Mouse (Mus musculus) large intestine, adult 2 months (tissue): ENCODE data around the gene Tsen34. TPM values are rescaled to one million over a fixed set of nuclear protein-coding genes. Genes with fewer than 3 reads are reported as not detected.

Experiments used
- DNase-seq: peaks from one replicate; pipeline ENCODE4 v3.0.0-alpha.2; 2012; ENCODE audit warnings: low read depth, low spot score
- WGBS: fragments of 180-500 bp; shearing (Covaris S2); methylation state at CpG from one replicate; pipeline ENCODE4 v1.1.7; 2018; 5-methylcytosine and 5-hydroxymethylcytosine counted together
- polyA plus RNA-seq: library from polyadenylated mRNA; depleted of rRNA; stranded (reverse); fragments of >200 nt; gene quantifications from 2 replicates; pipeline ENCODE4 v1.2.3, GENCODE M21; 2012; rRNA removed

Gene Tsen34
- polyA plus RNA-seq: 71.6 and 77.5 TPM in 2 replicates

DNA sequence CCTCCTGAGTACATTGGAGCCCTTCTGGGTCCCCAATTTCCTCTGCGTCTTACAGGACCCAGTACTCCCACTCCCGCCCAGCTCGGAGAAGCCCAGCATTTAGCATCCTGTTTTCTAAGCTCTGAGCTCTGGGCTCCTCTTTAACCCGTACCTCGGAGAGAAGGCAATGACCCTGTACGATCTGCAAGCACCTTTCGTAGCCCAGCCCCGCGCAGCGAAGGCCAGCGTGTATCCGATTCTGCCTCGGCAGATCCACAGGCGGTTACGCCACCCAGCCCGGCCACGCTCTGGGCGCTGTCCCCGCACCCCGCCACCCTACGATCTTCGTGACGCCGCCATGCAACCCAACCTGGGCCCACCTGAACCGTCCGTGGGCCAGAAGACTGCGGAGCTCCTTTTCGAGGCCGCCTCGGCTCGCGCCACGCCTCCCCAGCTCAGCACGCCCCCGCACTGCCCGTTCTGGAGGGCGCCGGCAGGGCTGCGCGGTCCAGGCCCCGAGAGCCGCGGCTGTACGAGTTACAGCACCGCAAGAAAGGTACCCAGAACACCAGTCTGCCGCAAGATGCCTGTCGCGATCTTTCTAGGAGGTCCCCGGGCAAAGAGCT is at the start of gene Tsen34:
TSS of gene Tsen34 (plus strand) at position 482 of the 605 bp plus-strand sequence.
- under 1% methylated on average over 49 of the region's 49 CpGs for WGBS
- DNase-seq: no peak

DNA sequence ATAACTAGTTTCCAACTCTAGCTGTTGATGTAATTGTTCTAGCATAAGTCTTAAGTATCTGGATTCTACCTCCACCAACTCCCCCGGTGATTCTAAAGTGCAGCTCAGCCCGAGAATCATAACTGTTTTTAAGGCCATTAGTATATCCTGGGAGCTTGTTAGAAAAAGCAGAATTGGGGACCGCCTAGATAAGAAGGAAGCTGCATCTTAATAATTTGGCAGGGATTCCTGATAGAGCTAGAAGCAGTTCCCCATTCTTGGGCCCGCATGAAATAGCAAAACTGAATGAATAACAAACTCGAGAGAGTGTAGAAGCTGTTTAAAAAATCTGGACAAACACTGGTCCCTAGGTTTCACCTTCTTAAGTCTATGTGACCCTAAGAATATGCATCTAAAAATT is 49.3 kb upstream of the Tsen34 start:
- no peak for DNase-seq
- WGBS: 55% methylated on average over 5 of the region's 5 CpGs

DNA sequence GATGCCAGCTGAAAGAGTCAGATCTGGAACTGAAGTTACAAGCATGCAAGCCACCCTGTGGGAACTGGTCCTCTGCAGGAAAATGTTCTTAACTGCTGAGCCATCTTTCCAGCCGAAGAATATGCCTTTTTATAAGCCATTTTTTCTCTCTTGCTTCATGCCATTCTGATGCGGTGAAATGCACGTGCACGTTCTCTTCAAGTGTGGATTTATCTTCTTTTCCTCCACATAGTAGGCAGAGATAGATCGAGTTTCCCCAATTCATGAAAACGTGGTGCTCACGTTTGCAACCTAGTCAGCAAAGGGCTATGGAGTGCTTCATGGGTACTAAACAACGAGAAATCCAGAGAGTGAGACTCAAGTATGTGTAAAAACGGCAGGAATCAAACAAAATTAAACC is 48.8 kb upstream of the Tsen34 start:
- 14% methylated on average over 9 of the region's 9 CpGs for WGBS
- no peak for DNase-seq

- DNase-seq: no peak
- WGBS: 1% methylated on average over 11 of the region's 11 CpGs
Observed at GRCm38 (mm10) chr7:3644348-3644671, 48.4 kb upstream of the Tsen34 start.

DNA sequence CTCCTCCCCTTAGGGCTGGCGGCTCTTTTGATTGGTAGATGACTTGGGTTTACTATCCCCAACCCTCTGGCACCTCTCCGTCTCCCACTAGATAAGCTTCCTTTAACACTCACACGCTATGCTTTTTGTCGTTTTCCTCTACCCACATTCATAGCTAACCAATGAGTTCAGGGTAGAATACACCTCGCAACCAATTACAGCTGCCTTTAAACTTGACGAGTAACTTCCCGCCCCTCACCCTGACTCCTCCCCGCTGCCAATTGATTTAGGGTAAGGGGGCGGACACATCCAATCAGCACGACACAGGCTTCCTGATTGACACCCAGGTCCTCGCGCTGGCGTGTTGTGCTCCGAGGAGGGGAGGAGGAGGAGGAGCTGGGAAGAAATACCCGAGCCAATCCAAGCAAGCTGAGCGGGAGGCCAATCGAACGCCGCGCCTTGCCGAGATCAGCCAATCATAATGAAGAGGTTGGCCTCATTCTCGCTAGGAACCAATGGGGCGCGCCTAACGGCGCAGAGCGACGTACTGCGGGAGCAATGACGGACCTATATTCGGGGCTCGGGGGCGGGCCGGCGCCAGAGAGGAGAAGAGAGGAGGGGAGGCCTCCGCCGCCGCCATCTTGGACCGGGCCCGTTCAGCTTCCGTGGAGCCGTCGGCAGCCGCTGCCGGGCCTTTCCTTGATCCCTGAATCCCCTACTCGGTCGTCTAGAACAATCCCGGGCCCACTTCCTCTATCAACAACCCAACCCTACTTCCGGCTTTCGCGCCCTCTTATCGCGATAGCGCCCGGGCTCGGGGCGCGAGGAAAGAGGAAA is 47.8 kb upstream of the Tsen34 start, which contains the start of gene Cnot3:
TSS of gene Cnot3 (plus strand) at position 597 of the 816 bp plus-strand sequence.
- DNase-seq: peak; percentile 98
- WGBS: under 1% methylated on average over 56 of the region's 58 CpGs

DNA sequence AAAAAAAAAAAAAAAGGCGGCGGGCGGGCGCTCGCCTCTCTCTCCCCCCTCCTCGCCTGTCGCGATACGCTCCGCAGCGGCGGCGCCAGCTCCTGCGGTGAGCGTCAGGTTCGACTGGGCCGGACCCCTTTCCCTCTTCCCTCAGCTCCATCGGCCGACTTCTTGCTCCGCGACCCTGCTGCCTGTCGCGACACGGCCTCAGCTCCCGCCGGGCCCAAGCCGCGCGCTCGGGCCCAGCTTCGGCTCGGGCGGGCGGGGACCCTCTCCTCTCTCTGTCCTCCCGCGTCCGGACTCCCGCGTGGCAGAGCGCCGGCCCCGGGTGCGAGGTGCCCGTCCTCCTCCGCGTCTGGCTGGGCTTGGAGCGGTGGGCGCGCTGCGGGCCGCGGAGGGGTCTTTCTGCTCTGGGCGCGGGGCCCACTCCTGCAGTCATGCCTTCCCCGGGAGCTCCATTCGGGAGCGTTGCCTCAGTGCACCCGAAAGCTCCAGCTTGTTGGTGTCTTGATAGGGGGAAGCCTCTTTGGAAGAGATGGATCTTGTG is 47.1 kb upstream of the Tsen34 start:
- 1% methylated on average over 56 of the region's 58 CpGs for WGBS
- no peak for DNase-seq

GRCm38 (mm10) chr7:3646188-3646587 is 46.5 kb upstream of the Tsen34 start:
- 2% methylated on average over 9 of the region's 9 CpGs for WGBS
- DNase-seq: no peak

- DNase-seq: no peak
- WGBS: 24% methylated on average over 4 of the region's 4 CpGs
Observed at GRCm38 (mm10) chr7:3646641-3647040, 46.0 kb upstream of the Tsen34 start.

DNA sequence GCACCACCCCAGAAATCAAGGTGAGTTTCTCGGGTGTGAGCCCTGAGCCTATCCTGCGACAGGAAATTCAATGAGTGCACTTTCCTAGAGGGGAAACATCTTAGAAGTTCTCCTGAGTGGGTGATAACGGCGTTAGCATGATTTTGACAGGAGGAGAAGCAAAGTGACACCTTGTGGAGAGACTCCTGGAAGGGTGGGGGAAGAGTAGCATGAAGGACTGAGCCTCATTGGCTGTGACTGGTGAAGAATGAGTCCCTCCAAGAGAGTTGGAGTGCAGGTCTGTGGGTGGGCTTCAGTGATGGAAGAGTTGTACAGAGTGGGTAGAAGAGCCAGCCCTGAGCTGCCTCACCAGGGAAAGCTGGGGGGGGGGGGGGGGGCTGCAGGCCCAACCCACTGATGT is 35.7 kb upstream of the Tsen34 start:
- no peak for DNase-seq
- WGBS: 92% methylated on average over 4 of the region's 4 CpGs

DNA sequence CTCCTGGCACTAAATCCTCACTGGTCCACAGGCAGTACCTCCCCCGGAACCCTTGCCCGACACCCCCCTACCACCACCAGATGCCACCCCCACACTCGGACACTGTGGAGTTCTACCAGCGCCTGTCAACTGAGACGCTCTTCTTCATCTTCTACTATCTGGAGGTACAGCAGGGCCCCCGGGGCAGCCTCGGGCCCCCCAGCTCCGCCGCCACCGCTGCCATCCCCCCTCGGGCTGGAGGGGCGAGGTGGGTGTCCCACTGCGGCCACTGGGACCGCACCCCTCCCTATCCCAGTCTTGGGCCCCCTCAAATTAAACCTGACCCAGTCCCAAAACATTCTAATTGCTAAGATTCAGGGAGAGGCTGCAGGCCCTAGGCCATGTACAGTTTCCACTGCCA is 34.1 kb upstream of the Tsen34 start:
- 93% methylated on average over 14 of the region's 14 CpGs for WGBS
- no peak for DNase-seq

DNA sequence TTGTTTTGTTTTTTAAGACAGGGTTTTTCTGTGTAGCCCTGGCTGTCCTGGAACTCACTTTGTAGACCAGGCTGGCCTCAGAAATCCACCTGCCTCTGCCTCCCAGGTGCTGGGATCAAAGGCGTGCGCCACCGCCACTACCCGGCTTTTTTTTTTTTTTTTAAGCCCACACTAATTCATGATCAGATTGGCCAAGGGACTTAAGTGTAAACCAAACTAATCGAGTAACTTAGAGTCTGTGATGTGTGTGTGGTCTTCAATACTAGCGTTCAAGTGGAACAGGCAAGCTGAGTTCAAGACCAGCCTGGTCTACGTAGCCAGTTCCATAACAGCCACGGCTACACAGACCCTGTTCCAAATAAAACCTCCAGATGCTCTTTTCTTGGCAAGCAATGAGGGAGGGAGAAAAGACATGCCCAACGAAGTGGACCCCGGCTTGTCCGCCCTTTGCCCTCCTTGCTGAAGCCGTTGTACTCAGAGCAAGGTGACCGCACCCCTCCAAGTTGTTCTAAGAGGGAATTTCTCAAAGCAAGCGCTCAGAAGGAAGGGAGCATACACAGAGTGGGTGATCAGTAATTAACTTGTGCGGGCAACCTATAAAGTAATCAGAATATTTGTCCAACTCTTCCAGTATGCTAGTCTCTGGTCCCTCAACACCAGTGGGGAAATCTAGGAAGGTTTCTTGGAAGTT is 28.0 kb upstream of the Tsen34 start:
- 16% methylated on average over 15 of the region's 15 CpGs for WGBS
- DNase-seq: no peak

DNA sequence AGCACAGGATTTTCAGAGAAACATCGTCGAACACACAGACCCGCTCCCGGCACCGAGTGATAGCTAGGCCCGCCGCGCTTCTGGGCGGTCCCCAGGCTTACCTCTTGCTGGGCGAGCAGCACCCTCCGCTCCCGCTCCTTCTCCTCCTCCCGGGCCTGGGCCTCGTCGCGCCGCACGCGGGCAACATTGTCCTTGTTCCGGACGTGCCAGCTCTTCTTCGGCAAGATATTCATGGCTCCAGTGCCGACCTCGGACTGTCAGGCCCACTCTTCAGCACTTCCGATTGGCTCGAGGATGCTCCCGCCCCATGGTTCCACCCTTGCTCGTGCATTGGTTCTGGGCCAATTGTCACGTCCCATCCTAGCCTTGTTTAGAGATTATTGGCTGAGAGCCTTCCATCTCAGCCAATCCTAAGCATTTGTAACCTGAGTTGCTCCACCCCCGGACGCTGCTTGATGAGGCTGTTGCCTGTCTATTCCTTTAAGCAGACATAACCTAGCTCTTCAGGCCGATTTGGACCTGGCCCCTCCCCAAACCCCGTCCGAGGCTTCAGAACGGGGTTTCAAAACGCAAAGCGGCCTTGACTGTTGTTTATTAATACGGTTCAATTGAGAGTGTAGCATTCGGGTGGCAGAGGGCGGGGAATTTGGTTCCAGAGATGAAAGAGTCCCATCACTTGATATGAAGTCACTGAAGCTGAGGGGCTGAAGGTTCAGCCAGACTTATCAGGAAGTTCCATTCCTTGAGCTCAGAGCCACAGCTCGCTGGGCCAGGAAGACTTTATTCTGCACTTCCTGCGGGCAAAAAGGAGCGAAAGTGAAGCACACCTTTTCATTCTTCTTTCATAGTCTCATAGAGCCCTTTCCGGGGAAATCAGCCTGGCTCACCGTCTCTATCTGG is 27.2 kb upstream of the Tsen34 start, which contains the start of gene Leng1:
TSS of gene Leng1 (minus strand) at position 626 of the 900 bp plus-strand sequence.
- DNase-seq: peak; percentile 96
- 3% methylated on average over 45 of the region's 45 CpGs for WGBS

GRCm38 (mm10) chr7:3666921-3667391 is 25.7 kb upstream of the Tsen34 start:
- no peak for DNase-seq
- 49% methylated on average over 14 of the region's 14 CpGs for WGBS

DNA sequence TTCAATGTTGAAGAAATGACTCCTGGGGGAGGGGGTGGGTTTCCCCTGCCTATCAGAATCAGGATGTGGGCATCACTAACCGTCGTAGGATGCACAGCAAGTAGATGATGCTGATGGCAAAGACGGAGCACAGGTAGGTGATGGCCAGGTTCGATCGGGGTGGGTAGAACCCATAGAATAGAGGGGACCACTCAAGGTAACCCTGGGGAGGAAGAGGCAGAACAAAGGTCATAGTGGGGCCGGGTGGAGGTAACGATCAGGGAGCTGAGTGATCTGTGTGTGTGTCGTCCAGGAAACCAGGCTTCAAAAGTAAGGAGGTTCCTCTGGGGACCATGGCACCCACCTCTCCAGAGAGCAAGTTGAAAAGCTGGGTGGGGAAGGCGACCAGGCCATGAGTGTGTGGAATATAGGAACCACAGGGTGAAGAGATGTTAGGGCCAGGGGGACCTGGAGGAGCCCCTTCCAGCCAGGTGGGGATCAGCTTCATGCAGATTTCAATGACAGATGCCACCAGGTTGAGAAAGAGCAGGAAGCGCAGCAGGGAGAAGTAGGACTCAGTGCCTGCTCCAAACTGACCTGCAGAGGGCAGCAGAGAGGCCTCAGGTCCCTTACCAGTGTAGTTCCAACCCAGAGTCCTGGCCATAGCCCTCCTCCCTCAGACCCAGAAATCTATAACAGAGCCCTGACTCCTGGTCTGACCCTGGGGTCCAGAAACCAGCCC is 18.0 kb upstream of the Tsen34 start:
- DNase-seq: peak; percentile 67
- 67% methylated on average over 10 of the region's 10 CpGs for WGBS

GRCm38 (mm10) chr7:3675228-3675548 is 17.5 kb upstream of the Tsen34 start:
- DNase-seq: no peak
- 85% methylated on average over 3 of the region's 3 CpGs for WGBS

DNA sequence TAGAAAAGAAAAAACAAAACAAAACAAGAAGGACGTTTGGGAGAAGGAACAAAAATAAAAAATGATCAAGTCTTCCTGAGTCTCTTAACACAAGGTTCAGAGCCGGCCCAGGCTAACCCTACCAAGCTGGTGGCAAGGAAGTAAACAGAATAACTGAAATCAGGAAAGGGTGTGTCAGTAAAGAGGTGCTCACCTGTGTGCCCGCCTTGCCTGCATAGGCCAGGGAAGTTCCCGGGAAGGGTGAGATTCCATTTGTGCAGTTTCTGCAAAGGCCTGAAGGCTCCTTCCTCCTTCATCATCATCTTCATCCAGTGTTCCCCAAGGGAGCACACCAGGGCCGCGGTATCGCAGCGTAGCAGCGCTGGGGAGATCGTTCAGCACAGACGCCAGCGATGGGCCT is 16.3 kb upstream of the Tsen34 start:
- peak; percentile 57 for DNase-seq
- 51% methylated on average over 12 of the region's 12 CpGs for WGBS

DNA sequence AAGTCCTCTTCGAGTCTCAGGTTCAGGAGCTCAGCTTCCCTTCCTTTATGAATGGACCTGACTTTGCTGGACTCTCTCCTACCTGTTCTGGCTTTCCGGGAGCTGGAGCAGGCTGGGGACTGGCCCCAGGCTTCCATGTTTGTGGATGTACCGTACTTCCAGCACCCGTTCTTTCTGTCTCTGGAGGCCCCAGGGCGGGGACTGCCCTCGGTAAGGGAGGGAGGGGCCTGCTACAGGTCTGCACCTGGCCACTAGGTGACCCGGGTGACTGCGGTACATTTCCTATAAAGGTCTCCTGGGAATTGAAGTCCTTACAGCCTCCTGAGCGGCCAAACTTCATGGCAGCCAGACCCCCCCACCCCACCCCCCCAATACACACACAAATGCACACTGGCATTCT is 15.3 kb upstream of the Tsen34 start, which contains the start of gene Tmc4:
TSS of gene Tmc4 (minus strand) at position 212 of the 400 bp plus-strand sequence.
- 27% methylated on average over 9 of the region's 9 CpGs for WGBS
- peak; percentile 46 for DNase-seq

GRCm38 (mm10) chr7:3683908-3684550 is 8.6 kb upstream of the Tsen34 start:
- no peak for DNase-seq
- WGBS: 87% methylated on average over 10 of the region's 10 CpGs
